Mouse (Mus musculus): ENCODE results near the gene Rhobtb3.
"Not testable (repeated sequence)": the region's sequence is repeated elsewhere in the genome, so short reads cannot be mapped to it uniquely, and the experiment has no call there.

Gene Rhobtb3

DNA sequence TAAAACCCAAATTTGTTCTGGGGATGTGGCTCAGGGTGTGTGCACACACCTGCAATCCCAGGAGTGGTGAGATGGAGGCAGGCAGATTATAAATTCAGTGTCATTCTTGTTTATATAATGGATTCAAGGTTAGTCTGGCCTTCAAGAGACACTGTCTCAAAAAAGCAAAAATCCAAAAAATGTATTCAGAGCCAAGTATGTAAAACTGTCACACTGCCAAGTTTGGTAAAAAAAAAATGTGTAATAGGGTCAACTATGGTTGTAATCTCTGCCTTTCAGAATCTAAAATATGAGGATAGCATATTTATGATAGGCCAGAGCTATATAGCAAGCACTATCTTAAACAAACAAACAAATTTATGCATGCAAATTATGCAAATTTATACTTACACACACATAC is 15.8 kb downstream of the Rhobtb3 start:
- DNase-seq = no peak

DNA sequence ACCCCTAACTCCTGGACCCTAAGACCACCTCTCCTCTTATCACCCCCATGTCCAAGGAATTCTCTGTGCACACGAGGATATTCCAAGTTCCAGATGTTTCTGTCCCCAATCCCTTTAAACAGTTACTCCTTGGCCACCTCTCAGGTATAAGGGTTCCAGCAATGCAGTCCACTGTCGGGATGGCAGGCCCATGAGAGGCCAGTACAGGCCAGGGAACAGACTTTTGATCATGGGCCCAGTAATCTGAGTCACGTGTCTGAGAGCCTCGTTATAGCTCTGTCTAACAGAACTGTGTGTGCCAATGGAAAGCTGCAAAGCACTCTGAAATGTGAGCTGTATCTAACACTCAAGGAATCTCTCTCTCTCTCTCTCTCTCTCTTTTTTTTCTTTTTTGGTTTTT is 29.6 kb downstream of the Rhobtb3 start:
- no peak for DNase-seq

DNA sequence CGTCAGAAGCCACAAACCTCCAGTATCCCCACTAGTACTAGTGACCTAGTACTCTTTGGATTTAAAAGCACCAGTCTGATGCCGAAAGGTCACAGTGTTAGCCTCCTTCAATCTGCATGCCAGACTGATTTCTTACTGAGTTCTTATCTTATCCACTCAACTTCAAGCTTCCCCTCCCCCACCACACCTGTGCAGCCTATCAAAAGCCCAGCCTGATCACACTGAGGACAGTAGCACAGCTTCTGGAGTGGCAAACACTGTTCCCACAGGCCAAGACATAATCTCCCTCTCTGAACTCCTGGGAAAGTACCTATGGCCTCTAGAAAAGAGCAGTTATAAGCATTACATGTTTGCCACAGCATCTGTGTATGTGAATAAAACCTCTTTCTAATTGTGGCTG is 35.5 kb downstream of the Rhobtb3 start:
- no peak for DNase-seq

DNA sequence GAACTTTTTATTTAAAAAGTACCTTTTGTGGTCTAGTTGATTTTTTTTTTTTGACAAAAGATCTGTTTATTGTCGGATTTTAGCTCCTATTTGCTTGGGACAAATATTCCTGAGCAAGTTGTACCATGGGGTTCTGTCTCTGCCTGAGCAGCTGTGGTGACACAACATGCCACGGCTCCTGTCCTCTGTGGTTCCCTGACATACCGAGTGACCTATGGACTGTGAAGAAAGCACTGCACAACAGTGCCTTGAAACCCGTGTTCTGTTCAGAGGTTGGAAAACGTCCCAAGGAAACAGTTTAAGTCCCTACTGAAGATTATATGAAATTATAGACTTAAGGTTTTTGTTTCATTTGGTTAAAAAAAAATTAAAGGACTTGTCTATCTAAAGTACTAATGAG is 36.6 kb downstream of the Rhobtb3 start:
- no peak for DNase-seq

DNA sequence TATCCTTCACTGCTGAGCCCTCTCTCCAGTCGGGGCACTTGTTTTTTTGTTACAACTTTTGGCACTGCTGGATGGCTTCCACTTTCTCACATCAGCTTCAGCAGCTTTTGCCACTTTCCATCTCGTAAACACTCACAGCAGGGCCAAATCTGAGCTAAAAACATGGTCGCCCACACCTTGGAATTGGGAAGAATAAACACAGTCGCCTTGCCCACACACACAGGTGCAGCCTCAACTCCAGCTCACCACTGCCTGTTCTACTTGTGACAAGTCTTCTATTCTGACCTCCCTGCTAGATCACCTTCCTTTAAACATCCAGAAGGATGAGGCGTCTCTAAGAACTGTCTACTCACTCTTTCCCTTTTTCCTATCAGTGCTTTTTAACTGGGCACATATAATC is 39.1 kb downstream of the Rhobtb3 start:
- DNase-seq = no peak

DNA sequence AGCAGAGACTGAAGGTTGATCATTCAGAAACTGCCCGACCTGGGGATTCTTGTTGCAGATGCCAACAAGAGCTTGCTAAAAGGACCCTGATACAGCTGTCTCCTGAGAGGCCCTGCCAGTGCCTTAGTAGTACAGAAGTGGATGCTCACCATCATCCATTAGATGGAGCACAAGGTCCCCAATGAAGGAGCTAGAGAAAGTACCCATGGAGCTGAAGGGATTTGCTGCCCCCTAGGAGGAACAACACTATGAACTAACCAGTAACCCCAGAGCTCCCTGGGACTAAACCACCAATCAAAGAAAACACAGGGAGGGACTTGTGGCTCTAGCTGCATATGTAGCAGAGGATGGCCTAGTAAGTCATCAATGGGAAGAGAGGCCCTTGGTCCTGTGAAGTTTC is 42.8 kb downstream of the Rhobtb3 start:
- not testable (repeated sequence) for DNase-seq

DNA sequence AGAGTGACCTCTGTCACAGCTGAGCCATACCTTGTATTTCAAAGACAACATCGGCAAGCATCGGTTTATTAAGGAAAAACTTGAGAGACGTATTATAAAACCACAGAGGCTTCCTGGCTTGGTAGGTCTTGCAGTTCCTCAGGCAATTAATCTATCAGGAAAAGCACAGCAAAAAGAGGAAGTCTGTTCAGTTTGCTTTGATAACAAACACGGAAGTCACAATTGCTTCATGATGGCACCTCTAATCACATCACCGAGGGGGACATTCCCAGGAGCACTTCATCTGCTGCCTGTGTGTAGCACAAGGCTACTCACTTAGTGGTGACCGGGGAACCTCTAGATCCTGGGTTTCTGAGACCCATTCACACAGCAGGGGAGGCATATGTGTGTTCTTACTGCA is 50.8 kb downstream of the Rhobtb3 start:
- no peak for DNase-seq

DNA sequence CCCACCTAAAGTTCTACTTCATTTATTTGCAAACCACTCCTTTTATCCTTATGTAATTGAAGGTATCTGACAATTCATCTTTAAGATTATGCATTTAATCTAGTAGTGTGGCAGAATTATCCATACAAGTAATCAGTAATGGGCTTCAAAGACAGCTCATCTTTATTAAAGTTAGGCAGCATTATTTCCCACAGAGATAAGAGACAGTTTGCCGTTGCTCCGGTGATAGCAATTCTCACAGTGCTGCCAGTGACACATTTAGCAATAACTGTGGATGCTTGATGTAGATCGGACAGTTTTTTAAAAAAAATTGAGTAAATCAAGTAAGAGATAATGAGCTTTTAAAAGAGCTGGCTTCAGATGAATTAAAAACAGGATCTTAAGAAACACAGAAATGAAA is 51.4 kb downstream of the Rhobtb3 start:
- DNase-seq = no peak

DNA sequence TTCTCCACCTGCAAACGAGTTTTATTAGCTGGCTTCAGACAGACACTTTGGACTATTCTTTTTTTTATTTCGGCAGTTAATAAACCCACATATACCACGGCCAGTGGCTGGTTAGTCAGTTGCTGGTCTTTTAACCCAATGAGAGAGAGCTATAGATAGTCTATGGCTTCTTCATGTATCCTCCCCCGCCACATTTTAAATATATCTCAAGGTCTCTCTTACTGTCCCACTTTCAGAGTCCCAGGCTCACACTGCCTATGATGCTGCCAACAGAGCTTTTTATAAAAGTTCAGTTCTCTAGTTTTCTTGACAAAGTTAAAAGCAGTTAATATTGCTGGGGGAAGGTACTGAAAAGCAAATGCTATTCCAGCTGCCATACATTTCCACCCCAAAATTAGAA is 51.9 kb downstream of the Rhobtb3 start:
- no peak for DNase-seq

DNA sequence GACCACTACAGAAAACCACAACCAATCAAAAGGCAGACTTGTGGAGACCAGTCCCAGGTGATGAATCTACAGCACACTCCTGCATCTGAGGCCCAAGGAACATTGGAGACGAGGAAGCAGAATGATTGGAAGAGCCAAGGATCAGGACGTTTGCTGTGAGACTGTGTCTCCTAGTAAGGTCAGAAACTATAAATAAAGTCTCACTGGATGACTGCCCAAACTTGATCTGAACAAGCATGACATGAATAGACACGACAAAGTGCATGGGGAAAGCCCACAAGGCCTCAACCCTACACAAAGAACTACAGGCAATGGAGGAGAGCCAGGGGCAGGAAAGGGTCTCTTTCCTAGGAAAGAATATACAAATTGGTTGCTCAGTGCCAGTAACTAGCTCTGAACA is 59.9 kb downstream of the Rhobtb3 start:
- DNase-seq = no peak

DNA sequence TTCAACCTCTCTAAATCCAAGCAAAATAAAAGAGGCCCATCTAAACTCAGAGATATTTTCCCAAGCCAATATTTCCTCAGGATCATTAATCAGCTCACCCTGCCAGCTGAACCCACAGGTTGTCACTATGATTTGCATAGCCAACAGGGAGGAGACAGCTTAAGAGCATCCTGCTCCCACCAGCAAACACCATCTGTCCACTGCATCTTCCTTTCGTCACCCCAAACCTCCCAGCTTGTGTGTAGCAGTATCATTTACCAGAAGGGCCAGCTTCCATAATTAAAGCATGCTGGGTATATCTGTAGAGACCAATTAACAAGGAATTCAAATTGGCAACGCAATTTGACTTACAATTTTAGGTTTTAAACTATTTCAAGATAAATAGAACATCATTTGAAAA is 63.2 kb downstream of the Rhobtb3 start:
- DNase-seq = no peak

DNA sequence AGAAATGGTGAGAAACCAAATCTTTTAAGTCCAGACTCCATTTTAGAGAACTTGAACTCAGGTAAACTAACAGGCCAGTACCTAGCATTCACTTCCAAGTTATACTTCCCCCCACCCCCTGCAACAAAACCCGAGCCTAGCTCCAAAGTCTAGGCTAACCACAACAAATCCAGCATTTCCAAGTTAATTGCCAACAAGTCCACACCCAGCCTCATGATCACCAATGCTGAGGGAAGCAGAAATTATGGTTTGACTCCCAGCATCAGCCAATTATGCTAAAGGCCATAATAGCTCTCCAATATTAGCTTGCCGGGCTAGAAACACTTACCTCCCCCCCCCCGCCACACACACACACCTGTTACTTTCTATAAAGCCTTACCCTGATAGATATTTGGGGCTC is 64.0 kb downstream of the Rhobtb3 start:
- DNase-seq = no peak

DNA sequence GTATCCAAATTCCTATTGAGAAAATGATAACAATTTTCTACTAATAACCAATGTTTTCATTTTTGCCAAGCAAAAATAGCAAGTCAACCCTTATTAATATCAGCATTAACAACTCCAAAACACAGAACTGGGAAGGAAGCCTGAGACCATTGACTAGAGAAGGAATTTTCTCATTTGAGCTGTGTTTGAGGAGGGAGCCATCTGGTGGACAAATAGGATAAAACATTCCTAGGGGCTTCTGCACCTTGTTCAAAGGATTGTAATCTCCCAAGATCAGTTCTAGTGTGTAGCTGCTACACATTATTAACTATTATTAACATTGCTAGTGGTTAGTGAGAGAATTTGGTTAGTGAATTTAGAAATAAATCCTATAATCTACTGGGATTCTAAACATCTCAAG is 65.8 kb downstream of the Rhobtb3 start:
- DNase-seq = peak; percentile 29

DNA sequence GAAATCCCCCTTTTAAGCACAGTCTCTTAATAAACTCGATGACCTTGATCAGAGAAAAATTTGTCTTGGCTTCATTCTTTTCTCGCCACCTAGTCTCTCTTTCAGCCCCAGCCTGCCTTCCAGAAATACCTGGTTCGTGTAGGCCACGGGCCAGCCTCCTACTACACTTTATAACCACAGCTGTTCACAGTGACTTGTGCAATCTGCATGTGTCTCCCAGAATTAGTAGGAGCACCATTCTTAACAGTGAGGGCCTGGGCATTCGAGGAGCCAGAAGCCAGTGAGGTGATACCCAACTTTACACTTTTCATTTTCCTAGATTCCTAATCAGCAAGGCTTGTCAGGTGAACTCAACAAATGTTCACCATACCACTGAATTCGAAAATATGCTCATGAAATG is 67.1 kb downstream of the Rhobtb3 start:
- no peak for DNase-seq

DNA sequence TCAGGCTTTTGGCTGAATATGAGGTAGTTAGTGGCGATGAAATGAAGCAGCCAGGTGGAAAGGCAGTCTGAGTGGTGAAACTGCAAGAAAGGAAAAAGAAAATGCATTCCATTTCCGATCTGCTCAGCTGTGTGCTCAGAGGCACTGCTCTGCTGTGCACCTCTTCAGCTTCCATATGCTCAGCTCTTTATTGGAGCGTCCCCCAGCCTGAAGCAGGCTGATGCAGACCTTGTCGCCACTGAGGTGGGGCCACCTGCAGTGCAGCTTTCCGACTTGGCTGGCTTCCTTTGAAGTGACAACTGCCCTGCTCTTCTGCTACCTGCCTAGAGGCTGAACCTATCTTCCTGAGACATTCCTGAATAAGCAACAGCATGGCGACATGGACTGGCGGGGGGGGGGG is 67.5 kb downstream of the Rhobtb3 start:
- DNase-seq = peak; percentile 35

DNA sequence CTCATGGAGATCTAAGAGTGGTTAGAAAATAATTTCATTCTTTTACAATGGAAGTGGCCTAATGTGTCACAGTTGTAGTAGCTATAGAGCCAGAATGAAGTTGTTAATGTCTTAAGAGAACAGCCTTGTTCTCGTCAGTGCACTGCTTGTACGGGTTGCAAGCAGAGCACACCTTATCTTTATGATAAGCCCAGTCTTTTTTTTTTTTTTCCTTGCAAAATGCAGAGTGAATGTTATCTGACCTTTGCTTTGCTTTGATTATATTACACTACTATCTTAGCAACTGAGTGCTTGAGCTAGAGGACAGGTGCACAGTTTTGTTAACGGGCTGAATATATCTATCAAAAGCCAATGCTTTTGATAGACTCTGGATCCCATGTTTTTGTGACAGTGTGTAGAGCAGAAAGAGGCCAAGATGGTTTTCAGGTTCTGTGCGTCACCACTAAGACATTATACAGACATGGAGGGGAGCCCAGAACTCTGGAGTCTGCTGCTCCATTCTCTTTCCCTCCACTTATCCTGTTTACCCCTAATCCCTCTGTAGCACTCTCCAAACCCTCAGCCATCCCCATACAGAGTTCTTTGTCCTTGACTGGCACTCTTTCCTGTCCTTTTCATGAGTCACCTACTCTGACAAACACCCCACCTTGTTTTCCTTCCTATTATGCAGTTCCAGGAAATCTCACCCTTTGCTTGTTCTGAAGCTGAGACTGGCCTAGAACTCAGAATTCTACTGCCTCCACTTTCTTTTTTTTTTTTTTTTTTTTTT is 68.9 kb downstream of the Rhobtb3 start:
- DNase-seq = no peak

DNA sequence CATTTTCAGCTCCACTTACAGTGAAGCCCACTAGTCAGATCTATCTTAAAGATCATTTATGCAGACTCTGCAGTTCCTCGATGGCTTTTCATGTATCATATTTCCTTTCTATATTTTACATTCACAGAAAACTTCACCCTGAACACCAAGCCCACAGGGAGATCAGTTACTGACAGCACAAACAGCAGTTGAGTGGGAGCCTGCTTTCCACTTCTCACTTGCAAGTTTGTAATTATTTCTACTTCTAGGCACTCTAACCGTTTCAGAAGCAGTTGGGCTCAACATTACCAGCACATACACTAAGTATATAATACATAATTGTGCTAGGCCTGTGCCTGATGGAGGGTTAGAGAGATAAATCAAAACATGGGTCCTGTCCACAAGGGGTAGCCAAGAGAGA is 75.8 kb downstream of the Rhobtb3 start:
- no peak for DNase-seq

DNA sequence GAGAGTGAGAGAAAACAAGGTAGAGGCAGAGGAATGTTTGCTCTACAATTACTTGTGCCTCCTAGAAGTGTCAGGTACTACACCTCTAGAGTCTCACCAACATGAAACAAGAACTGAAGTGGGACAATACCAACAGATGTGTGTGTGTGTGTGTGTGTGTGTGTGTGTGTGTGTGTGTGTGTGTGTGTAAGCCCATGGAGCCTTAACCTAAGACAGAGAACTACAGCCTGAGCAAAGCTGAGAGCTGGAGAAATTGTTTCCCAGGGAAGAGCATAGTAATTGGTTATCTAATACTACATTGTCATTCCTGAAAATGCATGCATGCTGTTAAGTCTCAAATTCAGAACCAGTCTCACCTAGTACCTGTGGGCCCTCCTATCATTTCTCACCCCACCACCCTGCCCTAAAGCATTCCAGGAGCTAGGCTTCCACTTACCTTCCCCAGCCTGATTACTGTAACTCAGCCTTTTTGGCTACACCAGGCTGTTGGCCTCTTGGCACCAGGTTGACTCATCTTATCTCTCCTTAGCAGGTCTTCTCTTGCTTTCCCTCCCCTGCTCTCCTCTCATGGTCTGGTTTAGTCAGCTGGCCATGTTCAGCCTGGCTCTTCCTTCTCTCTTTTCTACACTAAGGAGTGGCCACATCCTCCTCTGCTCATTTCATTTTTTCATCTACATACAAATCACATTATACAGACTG is 78.1 kb downstream of the Rhobtb3 start:
- no peak for DNase-seq

DNA sequence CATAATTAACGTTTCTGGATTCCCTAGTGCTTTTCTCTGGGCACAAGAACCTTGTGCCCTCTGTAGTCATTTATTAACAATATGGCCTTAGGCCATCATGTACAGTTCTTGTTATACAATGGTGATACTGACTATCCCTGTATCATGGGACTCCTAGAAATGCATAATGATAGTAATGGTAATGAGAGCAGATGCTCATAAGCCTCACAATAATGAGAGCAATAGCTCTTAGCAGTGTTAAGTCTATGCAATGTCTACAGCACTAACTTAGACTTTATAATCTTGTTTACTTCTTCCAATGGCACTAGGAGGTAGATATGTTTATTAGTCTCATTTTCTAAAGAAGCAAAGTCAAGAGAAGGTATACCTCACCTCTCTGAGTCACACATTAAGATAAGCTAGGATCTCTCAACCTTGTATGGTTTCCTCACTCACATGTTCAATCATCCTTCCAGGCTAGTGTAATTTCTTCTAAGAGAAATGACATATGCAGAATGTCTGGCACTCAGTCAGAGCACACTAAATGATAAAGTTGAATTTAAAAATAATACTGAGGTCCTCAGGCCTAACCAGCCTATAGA is 84.4 kb downstream of the Rhobtb3 start:
- DNase-seq = no peak

DNA sequence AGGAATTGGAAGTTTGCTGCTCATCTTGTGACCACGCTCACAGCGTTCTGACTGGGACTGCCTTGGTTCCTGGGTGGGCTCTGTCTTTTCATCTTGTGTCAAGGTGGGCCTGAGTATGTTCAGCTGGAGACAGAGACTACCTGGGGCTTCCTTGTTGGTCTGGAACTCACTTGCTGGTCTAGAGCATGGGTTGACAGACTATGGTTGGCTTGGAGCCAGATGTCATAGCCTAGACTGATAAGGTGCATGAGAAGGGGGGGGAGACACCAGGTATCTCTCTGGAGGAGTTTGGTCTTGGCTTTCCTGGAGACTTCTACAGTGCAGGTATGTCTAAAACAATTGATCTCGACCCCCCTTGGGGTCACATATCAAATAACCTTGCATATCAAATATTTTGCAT is 90.6 kb downstream of the Rhobtb3 start:
- DNase-seq = no peak

DNA sequence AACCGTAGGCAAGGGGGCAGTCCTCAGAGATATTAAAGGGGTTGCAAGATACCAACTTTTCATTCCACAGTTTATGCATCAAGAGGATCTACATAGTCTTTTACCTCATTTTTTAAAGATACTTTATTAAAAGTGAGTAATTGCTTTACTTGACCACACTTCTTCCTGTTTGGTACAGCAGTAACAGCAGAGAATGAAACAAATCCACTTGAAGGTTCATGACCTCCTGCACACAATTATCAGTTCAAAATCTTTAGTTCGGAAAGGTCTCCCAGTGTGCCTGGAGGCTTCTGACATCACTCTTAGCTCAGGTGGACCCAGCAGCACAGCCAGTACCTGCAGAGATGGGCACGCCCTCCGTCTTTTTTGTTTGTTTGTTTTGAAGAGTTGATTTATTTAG is 91.7 kb downstream of the Rhobtb3 start:
- no peak for DNase-seq

DNA sequence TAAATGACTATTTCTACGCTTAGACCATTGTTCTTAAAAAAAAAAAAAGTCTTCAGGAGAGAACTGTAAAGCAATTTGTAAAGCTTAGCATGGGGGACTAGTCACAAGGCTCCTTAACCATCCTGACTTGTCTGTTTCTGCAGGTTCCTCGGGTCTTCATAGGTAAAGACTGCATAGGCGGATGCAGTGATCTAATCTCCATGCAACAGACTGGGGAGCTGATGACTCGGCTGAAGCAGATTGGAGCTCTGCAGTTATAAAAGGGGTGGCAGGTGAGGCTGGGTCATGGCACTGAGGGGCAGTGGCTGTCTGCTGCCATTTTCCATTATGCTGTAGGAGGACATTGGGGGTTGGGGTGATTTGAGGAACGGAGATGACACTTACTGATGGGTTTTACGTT is 96.7 kb downstream of the Rhobtb3 start:
- no peak for DNase-seq

DNA sequence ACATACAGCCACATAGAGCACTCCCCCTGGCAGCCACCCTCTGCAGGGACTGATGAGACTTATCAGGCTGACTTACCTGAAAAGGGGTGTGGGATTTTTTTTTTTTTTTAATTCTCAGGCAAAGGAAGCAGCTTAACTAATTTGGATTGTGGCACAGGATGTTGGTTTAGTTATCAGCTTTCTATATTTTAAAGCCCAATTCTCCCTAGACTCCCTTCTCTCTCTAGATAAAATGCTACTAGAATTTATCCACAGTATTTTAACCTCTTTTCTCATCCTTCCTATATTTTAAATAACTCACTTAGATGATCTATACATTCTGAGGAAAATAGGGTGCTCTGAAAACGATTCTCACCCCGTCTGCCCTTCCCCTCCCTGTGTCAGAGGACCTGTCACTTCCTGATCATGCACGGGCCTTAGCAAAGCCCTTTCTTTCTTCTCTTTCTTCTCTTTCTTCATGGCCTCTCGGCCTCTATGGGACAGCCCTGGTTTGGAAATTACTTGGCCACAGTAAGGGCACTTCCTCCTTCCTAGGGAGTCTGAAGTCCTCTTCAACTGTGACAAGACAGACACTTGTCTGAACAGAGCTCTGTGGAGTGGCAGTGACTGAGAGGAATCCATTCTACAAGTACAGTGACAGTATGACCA is 98.1 kb downstream of the Rhobtb3 start:
- DNase-seq = no peak

Data from cerebellum, adult 11 months (tissue).